Mouse (Mus musculus): Measurements from ENCODE around the gene Mcrip2. TPM values are rescaled to one million over a fixed set of nuclear protein-coding genes. Genes with fewer than 3 reads are reported as not detected.
"Not testable (repeated sequence)": the region's sequence is repeated elsewhere in the genome, so short reads cannot be mapped to it uniquely, and the experiment has no call there.

The Mcrip2 gene
- total RNA-seq, 2 experiments from 2014 or later = 22.4 to 25.3 TPM

DNA sequence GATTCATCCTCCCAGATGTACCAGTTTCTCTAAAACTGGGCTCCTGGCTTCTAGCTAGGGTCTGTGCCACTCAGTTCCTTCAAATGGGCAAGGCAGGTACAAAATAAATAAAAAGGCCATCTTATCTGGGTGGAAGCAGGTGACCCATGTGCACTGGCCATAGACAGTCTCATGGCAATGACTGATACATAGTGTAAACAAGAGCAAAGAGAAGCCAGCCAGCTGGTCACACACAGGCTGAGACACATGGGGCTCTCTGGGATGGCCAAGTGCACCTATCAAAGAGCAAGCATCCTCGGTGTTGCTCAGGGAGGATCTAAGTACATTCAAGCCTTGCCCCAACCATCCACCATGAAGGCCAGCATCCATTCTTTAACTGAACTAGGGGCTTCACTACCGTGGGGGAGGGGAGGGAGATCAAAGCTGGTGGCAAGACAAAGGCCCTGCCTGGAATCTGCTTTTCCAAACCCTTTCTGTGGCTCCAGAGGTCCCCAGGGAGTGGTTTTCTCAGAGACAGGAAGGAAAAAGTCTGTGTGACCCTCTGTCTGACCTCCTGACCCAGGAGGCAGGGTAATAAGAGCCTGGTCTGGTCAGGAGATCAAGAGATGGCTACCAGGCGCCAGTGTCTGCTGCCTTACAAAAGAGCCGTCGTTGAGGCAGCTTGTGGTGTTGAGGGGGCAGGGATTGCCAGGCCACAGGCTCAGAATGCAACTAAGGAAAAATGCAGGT lies 12.5 kb upstream of the Mcrip2 start:
- DNase-seq (ENCODE audit: extremely low spot score in 1 of 2, low spot score in 1 of 2) = no peak

DNA sequence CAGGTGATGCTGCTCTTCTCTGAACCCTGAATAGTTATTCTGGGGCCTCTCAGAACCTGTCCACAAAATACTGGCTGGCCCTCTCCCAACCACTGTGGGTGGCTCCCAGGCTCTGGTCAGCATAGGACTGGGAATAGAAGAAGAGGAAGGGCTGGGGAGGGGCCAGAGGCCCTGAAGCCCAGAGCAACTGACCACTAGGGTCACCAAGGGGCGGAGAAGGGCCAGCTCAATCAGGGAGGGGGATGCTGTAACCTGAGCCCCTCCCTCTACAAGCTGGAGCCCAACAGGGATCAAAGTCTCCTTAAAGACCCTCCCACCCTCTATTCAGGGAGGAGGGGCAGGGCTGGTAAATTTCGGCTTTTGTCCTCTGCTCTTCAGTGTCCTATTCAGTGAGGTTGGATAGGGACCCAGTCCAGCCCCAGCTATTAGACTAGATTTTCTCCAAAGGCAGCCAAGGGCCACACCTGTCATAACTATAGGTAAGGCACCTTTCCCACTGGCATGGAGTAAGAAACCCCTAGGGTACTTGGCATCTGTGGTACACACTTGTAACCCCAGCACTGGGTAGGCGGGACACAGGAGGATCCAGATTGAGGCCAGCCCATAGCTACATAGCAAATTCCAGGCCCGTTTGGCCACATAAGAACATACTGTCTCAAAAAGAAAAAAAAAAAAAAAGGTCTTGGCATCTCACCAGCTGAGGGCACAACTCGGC lies 11.8 kb upstream of the Mcrip2 start, which contains the start of gene Wfikkn1:
TSS of gene Wfikkn1 (minus strand) at position 663 of the 715 bp plus-strand sequence.
- no peak for DNase-seq (ENCODE audit: extremely low spot score in 1 of 2, low spot score in 1 of 2)

DNA sequence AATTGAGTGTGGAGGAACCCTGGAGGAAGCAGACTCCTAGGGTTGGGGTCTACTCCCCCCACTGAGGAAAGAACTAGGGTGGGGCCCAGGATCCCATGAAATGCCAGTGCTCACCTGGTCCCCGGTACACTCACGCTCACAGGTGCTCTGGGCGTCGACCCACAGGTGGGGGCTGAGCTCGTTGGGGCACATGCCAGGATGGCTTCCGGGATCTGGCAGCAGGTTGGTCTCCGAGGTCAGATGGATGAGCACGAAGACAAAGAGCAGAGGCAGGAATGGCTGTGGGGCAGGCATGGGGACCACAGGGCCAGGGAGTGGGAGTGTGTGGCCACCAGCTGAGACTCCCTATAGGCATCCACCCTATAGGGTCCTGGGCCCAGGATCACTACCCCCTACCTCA lies 11.2 kb upstream of the Mcrip2 start:
- no peak for DNase-seq (ENCODE audit: extremely low spot score in 1 of 2, low spot score in 1 of 2)

DNA sequence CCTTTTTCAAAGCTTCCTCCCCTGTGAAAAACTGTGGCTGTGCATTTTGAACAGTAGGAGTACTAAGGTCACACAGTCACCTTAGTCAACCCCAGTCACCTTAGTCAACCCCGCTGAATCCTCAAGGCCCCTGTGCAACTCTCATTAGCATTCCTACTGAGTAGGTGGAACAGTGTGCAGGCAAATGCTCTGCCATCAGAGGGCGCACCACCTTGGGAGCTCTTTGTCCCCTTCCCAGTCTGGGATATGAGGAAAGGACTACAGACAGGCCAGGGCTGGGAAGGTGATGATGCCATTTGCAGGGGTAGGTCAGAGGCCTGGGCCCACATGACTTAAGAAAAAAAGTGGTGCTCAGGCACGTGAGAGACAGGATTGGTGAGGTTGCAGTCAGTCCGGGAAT lies 10.7 kb upstream of the Mcrip2 start:
- peak in 1 of 2 experiments; percentile 61 for DNase-seq (ENCODE audit: extremely low spot score in 1 of 2, low spot score in 1 of 2)

DNA sequence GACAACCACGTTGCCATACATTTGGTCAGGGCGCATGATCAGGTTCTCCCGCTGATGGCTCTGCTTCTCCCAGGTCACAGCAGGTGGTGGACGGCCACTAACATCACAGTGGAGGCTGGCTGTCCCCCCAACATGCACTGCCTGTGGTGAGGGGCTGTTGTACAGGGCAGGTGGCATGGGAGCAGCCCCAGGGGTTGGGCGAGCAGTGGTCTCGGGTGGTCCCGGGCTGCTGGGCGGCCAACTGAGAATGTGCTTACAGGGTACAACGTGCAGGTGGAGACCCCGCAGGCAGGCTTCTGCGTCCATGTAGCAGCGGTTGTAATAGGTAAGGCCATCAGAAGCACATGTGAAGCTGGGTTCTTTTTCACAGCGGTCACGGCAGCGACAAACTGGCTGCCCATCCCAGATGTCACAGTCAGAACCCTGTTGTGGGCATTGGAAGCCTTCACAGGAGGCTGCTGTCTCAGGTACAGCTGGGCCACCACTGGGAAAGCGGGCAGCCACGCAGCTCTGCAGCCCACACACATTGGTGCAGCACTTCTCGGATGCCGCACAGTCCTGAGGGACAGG lies 10.1 kb upstream of the Mcrip2 start:
- DNase-seq (ENCODE audit: extremely low spot score in 1 of 2, low spot score in 1 of 2) = no peak

DNA sequence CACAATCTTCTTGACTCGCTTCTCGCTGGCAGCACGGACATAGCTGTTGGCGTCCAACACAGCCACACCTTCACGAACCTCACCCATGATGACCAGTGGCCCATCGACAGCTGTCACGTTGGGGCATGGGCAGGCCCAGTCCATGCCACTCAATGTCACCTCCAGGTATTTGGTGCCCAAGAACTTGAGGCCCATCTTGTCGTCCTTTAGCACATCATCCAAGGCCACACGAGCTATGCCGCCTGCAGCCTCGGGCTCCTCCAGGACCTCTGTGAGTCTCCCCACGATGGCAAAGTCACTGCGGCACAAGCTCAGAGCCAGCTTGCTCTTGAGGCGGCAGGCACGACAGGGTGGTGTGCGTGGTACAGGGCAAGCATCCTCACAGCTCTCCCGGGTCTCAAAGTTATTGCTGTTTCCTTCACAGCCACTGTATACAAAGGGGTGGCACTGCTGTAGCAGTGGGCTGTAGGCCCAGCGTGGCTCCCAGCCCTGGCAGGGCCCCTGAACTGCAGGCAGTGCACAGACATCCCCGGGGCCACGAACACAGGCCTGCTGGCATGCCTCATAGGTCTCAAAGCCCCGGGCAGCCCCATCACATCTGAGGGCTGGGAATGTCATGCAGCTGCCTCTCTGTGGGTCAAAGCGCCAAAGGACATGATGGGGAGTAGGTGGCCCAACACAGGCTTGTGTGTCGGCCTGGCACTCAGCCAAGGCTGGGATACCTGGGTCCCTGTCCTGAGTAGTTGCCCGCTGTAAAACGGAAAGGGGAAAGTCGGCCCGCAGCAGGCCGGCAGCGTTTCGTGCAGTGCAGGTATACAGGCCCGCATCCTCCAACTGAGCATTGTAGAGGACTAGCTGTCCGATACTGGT lies 9.4 kb upstream of the Mcrip2 start:
- no peak for DNase-seq (ENCODE audit: extremely low spot score in 1 of 2, low spot score in 1 of 2)

DNA sequence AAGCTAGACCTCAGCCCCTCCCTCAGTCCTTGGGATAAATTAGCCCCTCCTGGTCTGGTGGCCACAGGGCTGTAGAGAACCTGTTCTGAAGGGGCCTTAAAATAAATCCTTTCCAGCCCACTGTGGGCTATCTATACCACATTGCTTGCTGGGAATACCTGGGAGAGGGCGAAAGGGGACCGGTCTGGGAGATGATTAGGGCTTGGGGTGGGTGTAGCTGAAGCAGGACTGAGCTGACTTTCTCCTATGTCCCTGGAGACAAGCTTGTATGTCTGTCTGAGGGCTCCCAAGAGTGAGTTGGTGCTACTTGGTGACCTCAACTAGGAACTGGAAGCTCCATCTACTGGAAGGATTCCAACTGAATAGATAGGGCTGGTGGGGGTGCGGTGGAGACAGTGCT lies 8.5 kb upstream of the Mcrip2 start:
- DNase-seq (ENCODE audit: extremely low spot score in 1 of 2, low spot score in 1 of 2) = no peak

DNA sequence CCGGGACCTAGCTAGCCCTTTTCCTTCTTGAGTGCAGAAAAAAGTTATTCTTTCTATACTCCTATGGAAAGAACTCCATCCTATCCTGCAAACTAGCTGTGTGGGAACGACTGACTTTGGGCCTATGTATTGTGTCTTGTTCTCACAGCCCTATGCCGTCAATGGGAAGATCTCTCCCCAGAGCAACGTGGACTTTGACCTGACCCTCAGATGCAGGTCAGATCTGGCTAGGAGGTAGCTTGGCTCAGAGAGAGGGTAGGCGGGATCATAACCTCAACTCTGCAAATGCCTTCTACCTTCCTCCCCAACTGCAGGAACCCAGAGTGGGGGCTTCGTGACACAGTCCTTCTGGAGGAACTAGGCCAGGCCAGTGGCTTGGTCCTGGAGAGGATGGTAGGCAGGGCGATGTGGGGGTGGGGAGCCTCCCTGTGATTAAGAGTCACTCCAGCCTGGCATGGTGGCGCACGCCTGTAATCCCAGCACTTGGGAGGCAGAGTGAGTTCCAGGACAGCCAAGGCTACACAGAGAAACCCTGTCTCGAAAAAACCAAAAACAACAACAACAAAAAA lies 7.9 kb upstream of the Mcrip2 start:
- no peak for DNase-seq (ENCODE audit: extremely low spot score in 1 of 2, low spot score in 1 of 2)

DNA sequence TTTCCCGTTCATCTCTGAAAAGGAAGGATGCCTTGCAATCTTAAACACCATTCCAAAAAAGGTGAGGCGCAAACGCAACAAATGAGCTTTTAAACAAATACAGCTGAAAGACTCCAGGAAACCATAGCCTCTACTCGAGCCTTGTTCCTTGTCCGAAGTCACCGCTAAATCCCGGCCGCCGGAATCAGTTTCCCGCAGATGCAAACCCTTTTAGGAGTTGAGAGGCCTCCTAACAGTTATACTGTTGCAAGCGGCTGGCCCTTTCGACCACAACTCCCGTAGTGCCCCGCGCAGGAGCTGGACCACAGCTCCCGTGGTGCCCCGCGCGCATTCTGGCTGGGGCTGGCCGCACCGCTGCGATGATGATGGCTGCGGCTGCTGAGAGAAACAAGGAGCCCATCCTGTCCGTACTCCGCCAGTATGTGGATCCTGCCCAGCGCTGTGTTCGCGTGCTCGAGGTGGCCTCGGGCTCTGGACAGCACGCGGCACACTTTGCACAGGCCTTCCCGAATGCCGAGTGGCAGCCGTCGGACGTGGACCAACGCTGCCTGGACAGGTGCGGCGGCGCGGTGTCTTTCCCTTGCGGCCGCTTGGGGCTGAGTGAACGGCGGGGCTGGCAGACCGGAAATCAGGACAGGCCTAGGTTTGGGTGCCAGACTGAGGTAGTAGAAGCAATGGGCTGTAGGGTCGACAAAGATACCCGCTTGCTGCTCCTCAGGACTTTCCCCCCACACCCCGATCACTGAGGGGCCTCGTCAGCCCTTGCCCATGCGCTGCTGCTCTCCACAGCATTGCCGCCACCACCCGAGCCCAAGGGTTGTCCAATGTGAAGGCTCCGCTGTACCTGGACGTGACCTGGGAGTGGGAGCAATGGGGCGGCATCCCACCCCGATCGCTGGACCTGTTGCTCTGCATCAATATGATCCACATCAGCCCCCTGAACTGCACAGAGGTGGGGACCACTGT lies 6.9 kb upstream of the Mcrip2 start:
- peak; percentile 80 to 83 for DNase-seq (ENCODE audit: extremely low spot score in 1 of 2, low spot score in 1 of 2)

DNA sequence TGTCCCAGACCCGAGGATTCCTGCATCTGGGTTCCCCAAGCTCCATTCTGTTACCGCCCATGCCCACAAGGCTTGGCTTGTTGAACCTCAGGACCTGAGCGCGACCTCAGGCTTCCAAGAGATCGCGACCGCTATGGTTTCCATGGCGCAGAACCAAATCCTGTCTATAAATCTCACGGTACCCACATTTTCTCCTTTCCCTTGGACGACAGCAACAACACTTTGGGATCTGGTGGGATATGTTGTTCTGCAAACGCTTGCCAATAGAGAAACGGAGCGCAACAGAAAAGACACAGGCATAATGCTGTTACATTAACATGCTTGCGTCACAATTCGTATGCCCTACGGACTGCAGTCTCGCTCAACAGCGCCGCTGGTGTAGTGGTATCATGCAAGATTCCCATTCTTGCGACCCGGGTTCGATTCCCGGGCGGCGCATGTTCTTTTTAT lies 6.2 kb upstream of the Mcrip2 start, which contains the start of gene Mettl26:
TSS of gene Mettl26 (plus strand) at position 354 of the 450 bp plus-strand sequence.
- peak; percentile 100 for DNase-seq (ENCODE audit: extremely low spot score in 1 of 2, low spot score in 1 of 2)

DNA sequence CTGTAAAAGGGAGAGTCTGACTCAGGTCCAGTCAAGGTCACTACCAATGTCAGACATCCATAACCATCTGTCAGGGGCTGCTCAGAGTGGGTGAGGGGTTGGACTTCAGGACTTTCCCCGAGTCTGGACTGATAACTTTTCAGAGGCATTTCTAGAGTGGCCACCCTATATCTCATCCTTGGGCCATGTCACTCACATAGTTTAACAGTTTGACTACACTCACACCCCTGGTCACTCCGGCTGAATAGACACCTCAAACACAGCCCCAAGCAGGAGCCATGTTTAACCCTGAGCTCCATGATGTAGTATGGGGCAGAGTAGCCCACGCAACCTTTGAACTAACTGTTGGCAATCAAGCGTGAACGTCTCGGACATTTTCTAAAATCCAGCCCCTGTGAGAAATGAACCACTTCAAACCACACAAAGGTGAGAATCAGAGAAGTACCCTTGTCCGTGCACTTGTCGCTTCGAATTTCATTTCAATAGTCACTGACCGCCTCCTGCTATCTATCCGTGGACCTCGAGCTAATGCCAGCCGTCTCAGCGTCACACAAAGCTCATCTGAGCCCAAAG lies 5.7 kb upstream of the Mcrip2 start:
- no peak for DNase-seq (ENCODE audit: extremely low spot score in 1 of 2, low spot score in 1 of 2)

DNA sequence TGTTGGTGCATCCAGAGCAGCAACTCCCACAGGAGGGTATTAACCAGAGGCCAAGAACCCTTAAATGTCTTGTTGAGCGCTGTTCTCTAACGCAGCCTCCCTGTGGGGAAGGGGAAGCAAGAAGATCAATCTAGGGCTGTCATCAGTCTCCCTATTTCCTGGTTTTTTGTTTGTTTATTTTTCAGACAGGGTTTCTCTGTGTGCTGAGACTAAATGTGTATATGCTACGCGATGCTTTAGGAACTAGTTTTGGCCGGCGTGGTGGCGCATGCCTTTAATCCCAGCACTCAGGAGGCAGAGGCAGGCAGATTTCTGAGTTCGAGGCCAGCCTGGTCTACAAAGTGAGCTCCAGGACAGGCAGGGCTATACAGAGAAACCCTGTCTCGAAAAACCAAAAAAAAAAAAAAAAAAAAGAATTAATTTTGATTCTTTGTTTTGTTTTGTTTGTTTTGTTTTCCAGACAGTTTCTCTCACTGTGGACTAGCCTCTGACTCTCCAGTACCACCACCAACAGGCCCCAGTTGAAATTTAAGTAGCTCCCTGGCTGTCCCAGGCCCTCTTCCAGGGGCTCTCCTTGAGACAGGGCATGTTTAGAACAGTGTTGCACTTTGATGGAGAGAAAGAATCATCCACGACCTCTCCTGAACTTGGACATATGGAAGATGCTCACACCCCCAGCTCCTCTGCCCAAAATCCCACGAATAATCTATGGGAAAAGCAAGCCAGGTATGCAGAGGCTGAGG lies 5.0 kb upstream of the Mcrip2 start:
- no peak for DNase-seq (ENCODE audit: extremely low spot score in 1 of 2, low spot score in 1 of 2)

DNA sequence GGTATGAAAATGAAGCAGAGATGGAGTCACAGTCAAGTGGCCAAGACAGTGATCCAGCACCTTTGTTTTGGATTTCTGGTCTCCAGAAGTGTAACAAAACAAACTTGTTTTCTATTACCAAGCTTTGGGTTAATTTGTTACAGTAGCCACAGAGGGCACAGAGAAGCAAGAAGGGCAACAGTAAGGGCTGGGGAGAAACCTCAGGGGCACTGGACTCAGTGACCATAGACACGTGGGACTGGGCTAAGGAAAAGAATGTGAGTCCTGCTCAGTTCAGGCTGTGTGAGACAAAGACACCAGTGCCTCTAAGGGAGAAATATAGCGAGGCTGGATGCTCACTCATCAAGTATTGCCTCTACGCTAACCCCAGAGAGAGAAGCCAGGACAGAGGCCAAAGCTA lies 4.1 kb upstream of the Mcrip2 start:
- no peak for DNase-seq (ENCODE audit: extremely low spot score in 1 of 2, low spot score in 1 of 2)

DNA sequence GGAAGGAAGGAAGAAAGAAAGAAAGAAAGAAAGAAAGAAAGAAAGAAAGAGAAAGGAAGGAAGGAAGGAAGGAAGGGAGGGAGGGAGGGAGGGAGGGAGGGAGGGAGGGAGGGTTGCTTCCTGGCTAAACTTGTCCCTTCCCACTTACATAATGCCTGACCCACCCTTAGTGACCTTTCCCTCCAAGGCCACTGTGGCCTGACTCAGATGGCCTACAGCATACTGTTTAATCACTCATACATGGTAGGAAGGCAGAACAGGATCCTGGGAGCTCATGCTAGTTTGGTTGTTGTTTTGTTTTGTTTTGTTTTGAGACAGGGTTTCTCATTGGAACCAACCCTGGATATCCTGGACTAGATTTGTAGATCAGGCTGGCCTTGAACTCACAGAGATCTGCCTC lies 3.0 kb upstream of the Mcrip2 start:
- not testable (repeated sequence) for DNase-seq (ENCODE audit: extremely low spot score in 1 of 2, low spot score in 1 of 2)

DNA sequence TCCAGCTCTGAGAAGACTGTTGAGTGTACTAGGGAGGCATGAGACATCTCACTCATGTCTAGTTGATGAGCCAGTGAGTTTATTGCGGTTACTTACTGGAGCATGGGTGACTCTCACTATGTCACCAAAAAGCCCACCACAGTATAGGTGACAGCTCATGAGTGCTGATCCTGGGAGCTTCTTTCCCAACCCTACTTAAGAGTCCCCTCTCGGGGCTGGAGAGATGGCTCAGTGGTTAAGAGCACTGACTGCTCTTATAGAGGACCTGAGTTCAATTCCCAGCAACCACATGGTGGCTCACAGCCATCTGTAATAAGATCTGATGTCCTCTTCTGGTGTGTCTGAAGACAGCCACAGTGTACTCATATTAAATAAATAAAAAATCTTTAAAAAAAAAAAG lies 1.4 kb upstream of the Mcrip2 start:
- no peak for DNase-seq (ENCODE audit: extremely low spot score in 1 of 2, low spot score in 1 of 2)

DNA sequence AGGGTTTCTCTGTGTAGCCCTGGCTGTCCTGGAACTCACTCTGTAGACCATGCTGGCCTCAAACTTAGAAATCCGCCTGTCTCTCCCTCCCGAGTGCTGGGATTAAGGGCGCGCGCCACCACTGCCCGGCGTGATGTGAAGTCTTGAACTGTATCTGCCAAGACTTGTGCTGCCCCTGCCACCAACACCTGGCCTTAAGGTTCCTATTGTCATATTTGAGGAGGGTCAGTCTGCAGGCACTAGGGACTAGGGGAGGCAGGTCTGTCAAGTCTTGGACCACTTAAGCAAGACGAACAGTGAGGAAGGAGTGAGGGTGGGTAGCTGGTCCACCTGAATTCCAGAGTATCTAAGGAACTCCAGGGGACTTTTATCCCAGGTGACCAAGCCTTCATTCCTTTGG lies 934 bp upstream of the Mcrip2 start:
- DNase-seq (ENCODE audit: extremely low spot score in 1 of 2, low spot score in 1 of 2) = no peak

DNA sequence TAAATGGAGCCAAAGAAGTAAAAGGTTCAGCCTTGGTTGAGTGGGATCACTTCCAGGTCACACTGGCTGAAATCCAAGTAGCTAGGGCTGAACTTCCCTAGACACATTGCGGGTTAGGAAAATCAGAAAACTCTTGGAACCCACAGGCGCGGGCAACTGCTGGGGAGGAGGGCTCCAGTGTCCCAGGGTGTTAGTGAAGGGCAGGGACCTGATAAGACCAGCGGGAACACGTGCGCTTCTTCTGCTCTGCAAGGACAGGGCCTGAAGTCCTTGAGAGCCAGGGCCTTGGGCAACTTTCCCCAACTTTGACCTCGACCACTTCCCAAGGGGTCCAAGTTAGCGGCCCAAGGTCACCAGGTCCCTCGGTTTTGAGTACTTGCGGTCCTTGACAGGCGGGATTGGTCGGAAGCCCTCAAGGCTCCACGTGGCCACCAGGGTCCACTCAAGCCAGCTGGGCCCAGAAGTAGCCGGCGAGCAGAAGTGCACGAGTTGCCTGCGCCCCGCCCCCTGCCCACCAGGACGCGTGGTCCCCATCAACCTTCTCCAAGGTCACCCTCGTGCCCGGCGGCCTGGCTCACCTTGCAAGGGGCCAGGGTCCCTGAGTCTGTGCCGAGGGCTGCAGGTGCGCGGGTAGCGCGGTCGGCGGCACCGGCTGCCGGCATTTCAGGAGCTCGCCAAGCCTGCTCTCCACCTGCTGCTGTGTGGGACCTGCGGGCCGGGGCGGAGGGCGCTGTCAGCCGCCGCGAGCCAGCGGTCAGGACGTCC lies 546 bp downstream of the Mcrip2 start:
- no peak for DNase-seq (ENCODE audit: extremely low spot score in 1 of 2, low spot score in 1 of 2)

Data from layer of hippocampus, postnatal 25 days (tissue).